Mouse (Mus musculus) midbrain, embryonic 13.5 days (tissue): ENCODE measurements around the gene Sgsm1. TPM values are rescaled to one million over a fixed set of nuclear protein-coding genes. Genes with fewer than 3 reads are reported as not detected.
A peak's percentile ranks its signal among the peaks of the same experiment; 100 is the strongest.

Experiments used
- ATAC-seq: fragments of 200-750 bp; cut with Nextera tagmentation; 2 replicates; pipeline ENCODE4 v1.8.0; 2017; ENCODE audit warnings: mild to moderate bottlenecking, moderate TSS enrichment, moderate library complexity
- H3K27ac ChIP-seq: fragments of 300-500 bp; sonication (generic); 2 replicates; pipeline ENCODE4 v1.5.1; 2015; ENCODE audit warnings: inconsistent platforms, mild to moderate bottlenecking, moderate library complexity
- H3K27me3 ChIP-seq: fragments of 300-500 bp; sonication (generic); 2 replicates; pipeline ENCODE4 v1.6.1; 2015; ENCODE audit warnings: mild to moderate bottlenecking, inconsistent platforms
- H3K36me3 ChIP-seq: fragments of 300-500 bp; sonication (generic); 2 replicates; pipeline ENCODE4 v1.6.1; 2015; ENCODE audit warnings: mild to moderate bottlenecking, inconsistent platforms
- H3K4me1 ChIP-seq: fragments of 300-500 bp; sonication (generic); replicated peaks from 2 replicates; pipeline ENCODE4 v1.6.1; 2015; ENCODE audit warnings: inconsistent platforms
- H3K4me2 ChIP-seq: fragments of 300-500 bp; sonication (generic); replicated peaks from 2 replicates; pipeline ENCODE4 v1.6.1; 2015; ENCODE audit warnings: moderate library complexity, mild to moderate bottlenecking, inconsistent platforms
- H3K4me3 ChIP-seq: fragments of 300-500 bp; sonication (generic); replicated peaks from 2 replicates; pipeline ENCODE4 v1.5.1; 2015; ENCODE audit warnings: mild to moderate bottlenecking, inconsistent platforms
- H3K9ac ChIP-seq: fragments of 300-500 bp; sonication (generic); replicated peaks from 2 replicates; pipeline ENCODE4 v1.6.1; 2015; ENCODE audit warnings: mild to moderate bottlenecking, inconsistent platforms
- H3K9me3 ChIP-seq: fragments of 300-500 bp; sonication (generic); 2 replicates; pipeline ENCODE4 v1.6.1; 2016; ENCODE audit warnings: mild to moderate bottlenecking, inconsistent platforms
- WGBS: fragments of 180-500 bp; shearing (Covaris S2); methylation state at CpG from one replicate; pipeline ENCODE4 v1.1.7; 2015; 5-methylcytosine and 5-hydroxymethylcytosine counted together
- polyA plus RNA-seq: library from polyadenylated mRNA; unstranded; fragments of >200 nt; fragmentation: Nextera tagmentation; extraction: Ambion mirVana; gene quantifications from 2 replicates; pipeline ENCODE4 v1.2.1, GENCODE M21; 2015

Gene Sgsm1
- polyA plus RNA-seq, 1 experiment from 2014 or later = 17.4 TPM

DNA sequence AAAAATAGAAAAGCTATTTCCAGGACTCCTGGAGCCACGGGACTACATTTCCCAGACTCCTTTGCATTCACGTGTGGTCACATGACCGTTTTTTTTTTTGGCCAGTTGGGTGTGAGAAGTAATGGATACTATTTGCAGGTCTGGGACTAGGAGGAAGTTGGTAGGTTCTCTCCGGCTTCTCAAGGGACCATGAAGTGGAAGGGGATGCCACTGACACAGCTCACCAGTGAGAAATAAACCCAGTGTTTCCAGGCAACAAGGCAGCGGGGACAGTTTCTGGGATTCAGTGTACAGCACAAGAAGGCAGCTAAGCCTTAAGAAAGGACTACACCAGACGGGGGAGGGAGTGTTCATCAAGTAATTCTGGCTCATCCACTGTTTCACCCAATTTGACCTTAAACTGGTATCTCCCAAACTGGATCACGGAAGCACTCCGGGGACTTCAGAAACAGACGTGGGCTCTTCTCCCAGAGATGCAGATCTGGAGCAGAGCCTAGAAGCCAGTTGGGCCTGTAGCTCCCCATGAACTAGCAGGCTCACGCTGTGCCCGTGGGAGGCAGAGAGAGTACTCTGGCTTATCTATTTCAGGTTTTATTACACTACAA lies 39.3 kb downstream of the Sgsm1 start:
- WGBS = 79% methylated on average over 11 of the region's 11 CpGs
- no peaks in the 10 kb centered on the region for H3K9me3 ChIP-seq
- H3K4me3 ChIP-seq = no peak overlapping the region
- H3K27ac ChIP-seq = no peak overlapping the region
- H3K36me3 ChIP-seq = peaks cover 66% of the 10 kb centered on the region
- H3K4me2 ChIP-seq = no peak overlapping the region
- ATAC-seq = no peak
- H3K9ac ChIP-seq = no peak overlapping the region
- H3K27me3 ChIP-seq = no peaks in the 10 kb centered on the region
- no peaks in the 10 kb centered on the region for H3K4me1 ChIP-seq

- Histone ChIP-seq H3K27me3 (no peaks in the 10 kb centered on the region), H3K4me1 (no peaks in the 10 kb centered on the region), H3K9ac (no peak overlapping the region), H3K36me3 (peaks cover 66% of the 10 kb centered on the region), H3K27ac (no peak overlapping the region), H3K4me2 (no peak overlapping the region), H3K9me3 (no peaks in the 10 kb centered on the region), H3K4me3 (no peak overlapping the region)
- ATAC-seq = no peak
- WGBS = 56% methylated on average over 3 of the region's 3 CpGs
Measured at GRCm38 (mm10) chr5:113270043-113270442, 40.5 kb downstream of the Sgsm1 start.

- Histone ChIP-seq H3K27ac (no peak overlapping the region), H3K27me3 (no peaks in the 10 kb centered on the region), H3K36me3 (peaks cover 66% of the 10 kb centered on the region), H3K4me2 (no peak overlapping the region), H3K4me1 (no peaks in the 10 kb centered on the region), H3K9me3 (no peaks in the 10 kb centered on the region), H3K9ac (no peak overlapping the region), H3K4me3 (no peak overlapping the region)
- peak; percentile 60; the same call in 1 of the 2 replicates for ATAC-seq
Measured at GRCm38 (mm10) chr5:113268246-113268645, 42.3 kb downstream of the Sgsm1 start.

GRCm38 (mm10) chr5:113265637-113266036 lies 44.9 kb downstream of the Sgsm1 start:
- WGBS = 91% methylated on average over 8 of the region's 8 CpGs
- Histone ChIP-seq H3K4me2 (no peak overlapping the region), H3K9me3 (no peaks in the 10 kb centered on the region), H3K4me3 (no peak overlapping the region), H3K27me3 (no peaks in the 10 kb centered on the region), H3K4me1 (no peaks in the 10 kb centered on the region), H3K9ac (no peak overlapping the region), H3K27ac (no peak overlapping the region), H3K36me3 (peaks cover 70% of the 10 kb centered on the region)
- ATAC-seq = no peak

DNA sequence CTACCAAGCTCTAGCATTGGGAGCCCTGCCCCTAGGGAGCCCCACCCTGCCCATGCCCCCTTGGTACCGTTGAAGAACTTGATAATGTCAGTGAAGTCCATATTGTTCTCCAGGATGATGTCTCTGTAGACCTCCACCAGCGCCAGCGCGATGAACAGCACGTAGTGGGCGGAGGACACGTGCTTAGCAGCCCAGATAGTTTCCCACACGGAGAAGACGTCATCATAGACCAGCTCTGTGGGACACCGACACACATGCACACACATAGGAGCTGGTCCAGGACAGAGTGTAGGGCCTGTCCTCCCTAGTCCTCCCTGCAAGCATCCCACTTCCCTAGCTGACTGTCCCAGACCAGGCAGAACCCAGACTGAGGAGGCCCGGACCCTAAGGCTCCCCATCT lies 59.8 kb downstream of the Sgsm1 start:
- Histone ChIP-seq H3K36me3 (peaks cover 73% of the 10 kb centered on the region), H3K27me3 (no peaks in the 10 kb centered on the region), H3K4me1 (no peaks in the 10 kb centered on the region), H3K27ac (no peak overlapping the region), H3K9ac (no peak overlapping the region), H3K9me3 (no peaks in the 10 kb centered on the region), H3K4me3 (no peak overlapping the region), H3K4me2 (no peak overlapping the region)
- WGBS = 96% methylated on average over 11 of the region's 11 CpGs
- ATAC-seq = no peak

DNA sequence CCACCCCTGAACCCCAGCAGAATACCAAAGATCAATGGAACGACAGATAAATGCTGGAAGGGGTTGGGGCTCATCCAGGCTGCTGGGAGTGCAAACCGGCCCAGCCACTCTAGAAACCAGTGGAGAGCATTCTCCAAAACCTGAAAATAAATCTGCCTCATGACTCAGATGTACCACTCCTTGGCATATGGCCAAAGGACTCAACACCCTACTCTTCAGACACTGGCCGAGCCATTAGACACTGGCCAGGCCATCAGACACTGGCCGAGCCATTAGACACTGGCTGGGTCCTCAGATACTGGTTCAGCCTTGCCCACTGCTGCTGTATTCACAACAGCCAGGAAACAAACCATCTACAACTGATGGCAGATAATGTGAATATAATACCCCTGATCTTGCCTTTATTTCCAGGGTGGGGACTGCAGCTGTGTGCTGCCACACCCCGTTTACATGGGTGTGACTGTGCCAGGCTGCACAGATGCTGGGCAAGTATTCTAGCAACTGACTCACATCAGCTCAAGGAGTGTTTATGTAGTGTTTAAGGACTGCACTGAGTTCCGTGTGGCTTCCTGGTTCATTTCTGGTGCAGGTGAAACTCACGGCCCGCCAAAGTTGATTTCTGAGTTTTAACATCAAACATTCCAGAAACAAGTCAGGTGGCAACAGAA lies 61.2 kb downstream of the Sgsm1 start:
- Histone ChIP-seq H3K4me2 (no peak overlapping the region), H3K4me3 (no peak overlapping the region), H3K9ac (no peak overlapping the region), H3K9me3 (no peaks in the 10 kb centered on the region), H3K27ac (no peak overlapping the region), H3K27me3 (no peaks in the 10 kb centered on the region), H3K4me1 (no peaks in the 10 kb centered on the region), H3K36me3 (peaks cover 67% of the 10 kb centered on the region)
- ATAC-seq = no peak
- WGBS = 87% methylated on average over 8 of the region's 8 CpGs

- no peak for ATAC-seq
- Histone ChIP-seq H3K4me1 (peaks cover 19% of the 10 kb centered on the region), H3K9me3 (no peaks in the 10 kb centered on the region), H3K4me3 (no peak overlapping the region), H3K9ac (no peak overlapping the region), H3K36me3 (no peaks in the 10 kb centered on the region), H3K27me3 (no peaks in the 10 kb centered on the region), H3K27ac (no peak overlapping the region), H3K4me2 (no peak overlapping the region)
- 80% methylated on average over 5 of the region's 5 CpGs for WGBS
Measured at GRCm38 (mm10) chr5:113230196-113230595, 80.4 kb downstream of the Sgsm1 start.

DNA sequence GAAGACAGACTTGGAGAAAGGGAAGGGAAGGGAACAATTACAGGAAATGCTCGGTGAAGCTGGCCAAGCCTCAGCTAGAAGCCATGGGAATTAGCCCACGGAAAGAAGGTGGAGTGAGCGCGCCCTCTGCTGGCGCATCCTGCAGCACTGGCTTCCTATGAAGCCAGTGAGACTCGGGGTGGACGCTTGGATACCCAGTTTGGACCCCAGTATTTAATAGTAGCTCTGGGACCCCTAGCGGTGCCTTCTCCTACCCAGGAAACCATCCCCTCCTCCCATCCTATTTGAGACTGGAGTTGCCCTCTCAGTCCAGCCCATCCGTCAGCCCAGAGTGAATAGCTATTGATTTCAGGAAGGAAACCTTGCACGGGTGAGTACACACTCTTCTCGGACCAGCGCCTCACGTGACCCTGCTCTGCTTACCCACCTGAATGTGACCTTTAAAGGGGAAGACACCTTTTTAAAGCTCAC lies 83.9 kb downstream of the Sgsm1 start, which contains the start of gene Tmem211:
Gene Tmem211 (plus strand): TSS at position 278 of the 471 bp plus-strand sequence.
- Histone ChIP-seq H3K27ac (peak within 1 kb of the TSS; percentile 25; the same call in 1 of the 2 replicates), H3K9ac (peak within 1 kb of the TSS; percentile 39; the same call in 1 of the 2 replicates), H3K27me3 (no peaks in the 10 kb centered on the region), H3K36me3 (no peaks in the 10 kb centered on the region), H3K4me2 (peak within 1 kb of the TSS; percentile 48), H3K4me3 (peak within 1 kb of the TSS; percentile 20), H3K9me3 (0 out of 2 replicates have a peak, but pooled peaks cover under 1% of the 10 kb centered on the region), H3K4me1 (peaks cover 19% of the 10 kb centered on the region)
- under 1% methylated on average over 13 of the region's 13 CpGs for WGBS
- peak; percentile 80 for ATAC-seq

GRCm38 (mm10) chr5:113225686-113226435 lies 84.7 kb downstream of the Sgsm1 start:
- peak overlapping the region; percentile 39; the same call in 1 of the 2 replicates for H3K9ac ChIP-seq
- peak overlapping the region; percentile 20; the same call in 1 of the 2 replicates for H3K4me3 ChIP-seq
- 0 out of 2 replicates have a peak, but pooled peaks cover 3% of the 10 kb centered on the region for H3K9me3 ChIP-seq
- H3K27me3 ChIP-seq = no peaks in the 10 kb centered on the region
- H3K4me1 ChIP-seq = peaks cover 20% of the 10 kb centered on the region
- H3K36me3 ChIP-seq = no peaks in the 10 kb centered on the region
- 11% methylated on average over 25 of the region's 25 CpGs for WGBS
- peak overlapping the region; percentile 48 for H3K4me2 ChIP-seq
- no peak overlapping the region; the same call in 1 of the 2 replicates for H3K27ac ChIP-seq
- ATAC-seq = peak; percentile 35

DNA sequence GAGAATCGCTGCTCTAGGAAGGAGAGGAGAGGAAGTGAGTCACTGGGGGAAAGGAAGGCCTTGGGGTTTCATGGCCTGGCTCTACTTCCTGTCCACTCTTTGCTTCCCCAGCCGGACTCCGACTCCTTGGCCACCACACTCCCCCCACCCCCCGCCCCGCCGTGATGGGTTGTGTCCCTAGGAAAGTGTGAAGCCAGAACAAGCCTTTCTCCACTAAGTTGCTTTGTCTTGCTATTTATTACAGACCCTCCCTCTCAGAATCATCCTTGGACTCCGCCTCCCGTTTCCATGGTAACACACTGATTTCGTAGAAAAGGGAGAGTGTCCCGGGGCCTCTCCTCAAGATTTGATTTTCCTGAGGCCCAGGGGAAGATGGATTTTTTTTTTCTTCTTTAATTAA lies 85.3 kb downstream of the Sgsm1 start:
- H3K36me3 ChIP-seq = no peaks in the 10 kb centered on the region
- no peak overlapping the region for H3K4me3 ChIP-seq
- WGBS = 11% methylated on average over 10 of the region's 10 CpGs
- peaks cover 26% of the 10 kb centered on the region for H3K4me1 ChIP-seq
- ATAC-seq = no peak
- H3K4me2 ChIP-seq = peak overlapping the region; percentile 48; the same call in 1 of the 2 replicates
- H3K27me3 ChIP-seq = peaks cover 6% of the 10 kb centered on the region; the same call in 1 of the 2 replicates
- H3K9ac ChIP-seq = no peak overlapping the region
- no peak overlapping the region; the same call in 1 of the 2 replicates for H3K27ac ChIP-seq
- H3K9me3 ChIP-seq = 0 out of 2 replicates have a peak, but pooled peaks cover 3% of the 10 kb centered on the region

GRCm38 (mm10) chr5:113223888-113224287 lies 86.7 kb downstream of the Sgsm1 start:
- Histone ChIP-seq H3K4me1 (peaks cover 26% of the 10 kb centered on the region), H3K4me3 (no peak overlapping the region), H3K27ac (no peak overlapping the region), H3K27me3 (peaks cover 8% of the 10 kb centered on the region; the same call in 1 of the 2 replicates), H3K9me3 (0 out of 2 replicates have a peak, but pooled peaks cover 3% of the 10 kb centered on the region), H3K4me2 (no peak overlapping the region), H3K36me3 (no peaks in the 10 kb centered on the region), H3K9ac (no peak overlapping the region)
- 64% methylated on average over 4 of the region's 4 CpGs for WGBS
- ATAC-seq = no peak
